Mouse (Mus musculus): ENCODE results near the gene Gpd2. TPM values are rescaled to one million over a fixed set of nuclear protein-coding genes. Genes with fewer than 3 reads are reported as not detected.

Gene Gpd2
- total and polyA plus RNA-seq, 3 experiments, result 15.7 to 20.4 (median 16.7) TPM

GRCm38 (mm10) chr2:57263431-57263830 lies 26.0 kb downstream of the Gpd2 start:
- Histone ChIP-seq H3K27ac (ENCODE audit: insufficient read depth, low read depth) (no peak overlapping the region), H3K4me2 (ENCODE audit: insufficient read depth, low read depth, poor library complexity, severe bottlenecking) (no peak overlapping the region), H3K36me3 (replicated peaks in 1 of 2; ENCODE audit: control insufficient read depth in 1 of 2, insufficient read depth in 1 of 2, low read length in 1 of 2) (peaks cover 0 to 7% of the 10 kb centered on the region in 2 experiments), H3K79me2 (replicated peaks; ENCODE audit: control insufficient read depth, extremely low read depth, insufficient read depth, poor library complexity, severe bottlenecking) (no peaks in the 10 kb centered on the region), H3K9ac (ENCODE audit: insufficient read depth, low read depth) (no peak overlapping the region), H3K27me3 (replicated peaks) (no peaks in the 10 kb centered on the region), H3K4me1 (ENCODE audit: control insufficient read depth in 1 of 2, insufficient read depth in 2 of 2) (peaks cover 0 to under 1% of the 10 kb centered on the region in 2 experiments; a peak in 1 of 4 replicates), H3K4me3 (replicated peaks in 1 of 3; ENCODE audit: low read depth in 2 of 3, low read length in 2 of 3, poor library complexity in 1 of 3) (no peak overlapping the region), H3K9me3 (replicated peaks; ENCODE audit: low read length) (no peaks in the 10 kb centered on the region)
- dilution Hi-C loops (cut with MboI; ENCODE audit: extremely low pct_ligation_motif_present, extremely low pct_unique_long_range_greater_than_20kb, low sequenced_read_pairs), result no loop called here
- no peak for TF ChIP-seq MYC (IDR thresholded peaks at IDR 0.05; ENCODE audit: low read depth, low read length)
- TF ChIP-seq ZC3H11A (IDR thresholded peaks at IDR 0.05; ENCODE audit: low read depth, low read length), result no peak
- no peak for TF ChIP-seq SMC3 (IDR thresholded peaks at IDR 0.05; ENCODE audit: low read depth, low read length)
- no peak for TF ChIP-seq USF2 (conservative IDR thresholded peaks at IDR 0.05; ENCODE audit: low read depth, low read length)
- no peak for TF ChIP-seq RAD21 (IDR thresholded peaks at IDR 0.05; ENCODE audit: low read depth, low read length)
- no peak for TF ChIP-seq USF1 (IDR thresholded peaks at IDR 0.05; ENCODE audit: low read depth, low read length)
- no peak for TF ChIP-seq SIN3A (IDR thresholded peaks at IDR 0.05; ENCODE audit: low read length)
- no peak for TF ChIP-seq E2F4 (IDR thresholded peaks at IDR 0.05; ENCODE audit: insufficient replicate concordance, low read depth, low read length)
- no peak for TF ChIP-seq NRF1 (IDR thresholded peaks at IDR 0.05; ENCODE audit: low read depth, low read length)
- no peak for TF ChIP-seq HCFC1 (IDR thresholded peaks at IDR 0.05; ENCODE audit: low read depth, low read length)
- no peak for TF ChIP-seq ZKSCAN1 (IDR thresholded peaks at IDR 0.05; ENCODE audit: borderline replicate concordance, low read depth, low read length)
- no peak for TF ChIP-seq BHLHE40 (IDR thresholded peaks at IDR 0.05; ENCODE audit: low read depth, low read length)
- TF ChIP-seq MAX (IDR thresholded peaks at IDR 0.05; ENCODE audit: low read length), result no peak
- no peak for TF ChIP-seq GABPA (IDR thresholded peaks at IDR 0.05; ENCODE audit: insufficient replicate concordance, low read depth, low read length)
- TF ChIP-seq CTCF (conservative IDR thresholded peaks at IDR 0.05 in 1 of 2, IDR thresholded peaks at IDR 0.05 in 1 of 2; ENCODE audit: low read depth in 2 of 2, low read length in 2 of 2), result no peak
- in situ Hi-C loops (cut with MboI; ENCODE audit: low pct_ligation_motif_present, low pct_unique_long_range_greater_than_20kb, low sequenced_read_pairs), result no loop called here
- DNase-seq (ENCODE audit: extremely low read depth), result no peak

- Histone ChIP-seq H3K9me3 (replicated peaks; ENCODE audit: low read length) (no peaks in the 10 kb centered on the region), H3K9ac (ENCODE audit: insufficient read depth, low read depth) (no peak overlapping the region), H3K4me2 (ENCODE audit: insufficient read depth, low read depth, poor library complexity, severe bottlenecking) (no peak overlapping the region), H3K4me3 (replicated peaks in 1 of 3; ENCODE audit: low read depth in 2 of 3, low read length in 2 of 3, poor library complexity in 1 of 3) (no peak overlapping the region), H3K27ac (ENCODE audit: insufficient read depth, low read depth) (no peak overlapping the region), H3K79me2 (replicated peaks; ENCODE audit: control insufficient read depth, extremely low read depth, insufficient read depth, poor library complexity, severe bottlenecking) (no peaks in the 10 kb centered on the region), H3K36me3 (replicated peaks in 1 of 2; ENCODE audit: control insufficient read depth in 1 of 2, insufficient read depth in 1 of 2, low read length in 1 of 2) (peaks cover 4 to 16% of the 10 kb centered on the region in 2 experiments), H3K4me1 (ENCODE audit: control insufficient read depth in 1 of 2, insufficient read depth in 2 of 2) (peaks cover 0 to 6% of the 10 kb centered on the region in 2 experiments; a peak in 1 of 4 replicates), H3K27me3 (replicated peaks) (no peaks in the 10 kb centered on the region)
- in situ Hi-C loops (cut with MboI; ENCODE audit: low pct_ligation_motif_present, low pct_unique_long_range_greater_than_20kb, low sequenced_read_pairs), result no loop called here
- TF ChIP-seq ZKSCAN1 (IDR thresholded peaks at IDR 0.05; ENCODE audit: borderline replicate concordance, low read depth, low read length) (no peak), ZC3H11A (IDR thresholded peaks at IDR 0.05; ENCODE audit: low read depth, low read length) (no peak)
- dilution Hi-C loops (cut with MboI; ENCODE audit: extremely low pct_ligation_motif_present, extremely low pct_unique_long_range_greater_than_20kb, low sequenced_read_pairs), result no loop called here
- no peak for DNase-seq (ENCODE audit: extremely low read depth)
These were observed 27.5 kb downstream of the Gpd2 start for GRCm38 (mm10) chr2:57264912-57265311.
